Comparison of ENCODE assay signal across 9 mouse cellular contexts in genomic region chr2:168415140-168415539, GRCm38 (mm10).
DNase-seq lines count a peak whose midpoint lies in the region; ATAC-seq lines count a peak whose summit lies in the region.
"Had no signal": no experiment of that assay in that cellular context is flagged by ENCODE, and none has a peak within 500 bp of the region (broad histone marks: within the 10 kb centered on the region; RNA-seq: fewer than 3 reads in every experiment).

No protein-coding gene starts in this region.

- no peak for ATAC-seq in kidney, embryonic 14.5 days (ENCODE audit: low FRiP score, low TSS enrichment)
- ATAC-seq in kidney, embryonic 15.5 days (replicated peaks; ENCODE audit: low FRiP score) = no peak

- WGBS in kidney, embryonic 14.5 days = 32% methylated on average over 17 of the region's 17 CpGs
- WGBS in kidney, embryonic 15.5 days = 22% methylated on average over 17 of the region's 17 CpGs

- H3K4me3 ChIP-seq in kidney, embryonic 14.5 days (ENCODE audit: low read length) = no peak overlapping the region
- H3K4me3 ChIP-seq in kidney, embryonic 15.5 days (replicated peaks) = no peak overlapping the region
- H3K4me3 ChIP-seq: erythroblast, embryonic 14.5 days; liver, embryonic 13.5 days had no signal

- H3K36me3 ChIP-seq in kidney, embryonic 14.5 days (ENCODE audit: control insufficient read depth, insufficient read depth, low read length) = no peaks in the 10 kb centered on the region
- H3K36me3 ChIP-seq in kidney, embryonic 15.5 days = no peaks in the 10 kb centered on the region
- H3K36me3 ChIP-seq: liver, embryonic 13.5 days had no signal

- no peaks in the 10 kb centered on the region for H3K4me1 ChIP-seq in kidney, embryonic 14.5 days (ENCODE audit: control insufficient read depth, insufficient read depth, low read length)
- 0 out of 2 replicates have a peak, but pooled peaks cover 2% of the 10 kb centered on the region for H3K4me1 ChIP-seq in kidney, embryonic 15.5 days
- H3K4me1 ChIP-seq: liver, embryonic 13.5 days had no signal

- H3K9me3 ChIP-seq in kidney, embryonic 14.5 days (ENCODE audit: control insufficient read depth, low read length) = no peaks in the 10 kb centered on the region
- no peaks in the 10 kb centered on the region; the same call in 1 of the 2 replicates for H3K9me3 ChIP-seq in kidney, embryonic 15.5 days (replicated peaks)
- H3K9me3 ChIP-seq: liver, embryonic 13.5 days had no signal

- H3K27ac ChIP-seq in kidney, embryonic 14.5 days (ENCODE audit: low read depth, low read length) = no peak overlapping the region
- H3K27ac ChIP-seq in kidney, embryonic 15.5 days = no peak overlapping the region
- H3K27ac ChIP-seq: liver, embryonic 13.5 days had no signal

- DNase-seq in kidney, postnatal 10 days = peak; percentile 42
- peak; percentile 28 for DNase-seq in CD4-positive helper T cell, adult 2 months (ENCODE audit: low read depth, low spot score)
- peak; percentile 62 for DNase-seq in R1 (ENCODE audit: low read depth, low spot score)
- peak; percentile 36 for DNase-seq in mesoderm, embryonic 11.5 days (ENCODE audit: low read depth, low spot score)
- no peak for DNase-seq in left cerebral cortex, postnatal 10 days (ENCODE audit: extremely low spot score in 1 of 2, low spot score in 2 of 2)
- DNase-seq: liver, embryonic 13.5 days had no signal

- H3K27me3 ChIP-seq in kidney, embryonic 14.5 days (ENCODE audit: control insufficient read depth, insufficient read depth, low read length) = no peaks in the 10 kb centered on the region
- H3K27me3 ChIP-seq in kidney, embryonic 15.5 days = no peaks in the 10 kb centered on the region
- H3K27me3 ChIP-seq: liver, embryonic 13.5 days had no signal

- no peak overlapping the region for H3K4me2 ChIP-seq in kidney, embryonic 14.5 days (replicated peaks; ENCODE audit: low read depth, low read length)
- H3K4me2 ChIP-seq in kidney, embryonic 15.5 days = no peak overlapping the region
- H3K4me2 ChIP-seq: liver, embryonic 13.5 days had no signal

- H3K9ac ChIP-seq in kidney, embryonic 14.5 days (ENCODE audit: low read depth, low read length) = no peak overlapping the region
- H3K9ac ChIP-seq in kidney, embryonic 15.5 days = no peak overlapping the region
- H3K9ac ChIP-seq: liver, embryonic 13.5 days had no signal

- intact Hi-C loops in left cerebral cortex, postnatal 10 days (cut with DNase I) = no loop called here

Comparison
In these comparisons a context has a peak if more than half of its experiments do, and no peak if none do; other contexts are left out.
1. DNase-seq: peak in kidney, postnatal 10 days (single experiment), CD4-positive helper T cell, adult 2 months (single experiment), R1 (single experiment) and mesoderm, embryonic 11.5 days (single experiment); none in left cerebral cortex, postnatal 10 days (0 of 2).